In the genomic region with DNA sequence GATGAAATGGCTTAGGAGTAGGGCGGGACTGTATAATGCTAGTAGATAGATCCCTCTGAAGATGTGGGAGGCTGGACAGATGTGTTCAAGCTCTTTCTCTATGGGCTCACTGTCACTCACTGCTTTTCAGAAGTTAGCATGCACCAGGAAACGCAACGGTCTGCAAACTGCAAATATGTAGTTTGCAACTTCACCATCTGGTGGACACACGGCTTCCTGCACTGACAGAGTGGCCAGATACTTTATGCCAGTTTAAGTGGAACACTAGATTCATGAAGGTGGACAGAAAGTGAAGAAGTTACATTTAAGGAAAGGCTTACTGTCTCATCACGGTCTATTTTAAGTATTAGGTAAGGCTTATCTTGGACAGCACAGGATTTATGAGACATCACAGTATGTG, we compare ENCODE assay signal across 32 mouse cellular contexts. TPM values are rescaled to one million over a fixed set of nuclear protein-coding genes. Genes with fewer than 3 reads are reported as not detected.
DNase-seq lines count a peak whose midpoint lies in the region; ATAC-seq and TF ChIP-seq lines count a peak whose summit lies in the region.
"Had no signal": no experiment of that assay in that cellular context is flagged by ENCODE, and none has a peak within 500 bp of the region (broad histone marks: within the 10 kb centered on the region; RNA-seq: fewer than 3 reads in every experiment).

No protein-coding gene starts in this region.

- H3K36me3 ChIP-seq in forebrain, postnatal 0 days (ENCODE audit: insufficient read depth): no peaks in the 10 kb centered on the region
- H3K36me3 ChIP-seq in forebrain, embryonic 12.5 days (replicated peaks): no peaks in the 10 kb centered on the region
- no peaks in the 10 kb centered on the region for H3K36me3 ChIP-seq in kidney, postnatal 0 days (ENCODE audit: insufficient read depth, low read length)
- H3K36me3 ChIP-seq in kidney, embryonic 16.5 days (ENCODE audit: insufficient read depth, low read length): no peaks in the 10 kb centered on the region
- H3K36me3 ChIP-seq in neural tube, embryonic 15.5 days: no peaks in the 10 kb centered on the region
- H3K36me3 ChIP-seq: embryonic facial prominence, embryonic 10.5 days; embryonic facial prominence, embryonic 15.5 days; heart, embryonic 13.5 days; hindbrain, embryonic 10.5 days; limb, embryonic 12.5 days; liver, embryonic 15.5 days; stomach, embryonic 15.5 days had no signal

- no peak for DNase-seq in forebrain, postnatal 0 days
- no peak for DNase-seq in kidney, postnatal 0 days (ENCODE audit: low spot score)
- DNase-seq in neural tube, embryonic 10.5 days (ENCODE audit: extremely low spot score, low spot score): peak; percentile 10
- DNase-seq in retina, postnatal 1 day: no peak
- DNase-seq: adrenal gland, postnatal 14 days; cerebellum, adult 18-20 months; cerebellum, postnatal 10 days; gastrocnemius, postnatal 25 days; heart, adult 18-20 months; heart, postnatal 14 days; kidney, adult 11 months; kidney, postnatal 36 days; lung, postnatal 36 days; right cerebral cortex, postnatal 25 days; thymus, postnatal 14 days had no signal

- no peaks in the 10 kb centered on the region for H3K27me3 ChIP-seq in forebrain, postnatal 0 days (ENCODE audit: insufficient read depth, low read length)
- no peaks in the 10 kb centered on the region for H3K27me3 ChIP-seq in forebrain, embryonic 12.5 days
- H3K27me3 ChIP-seq in kidney, postnatal 0 days (ENCODE audit: insufficient read depth, low read length): no peaks in the 10 kb centered on the region
- no peaks in the 10 kb centered on the region for H3K27me3 ChIP-seq in kidney, embryonic 16.5 days (ENCODE audit: insufficient read depth, low read length)
- no peaks in the 10 kb centered on the region for H3K27me3 ChIP-seq in neural tube, embryonic 15.5 days (replicated peaks)
- H3K27me3 ChIP-seq: embryonic facial prominence, embryonic 15.5 days; heart, embryonic 13.5 days; limb, embryonic 12.5 days; liver, embryonic 15.5 days; stomach, embryonic 15.5 days had no signal

- H3K9ac ChIP-seq in forebrain, postnatal 0 days: no peak overlapping the region
- H3K9ac ChIP-seq in forebrain, embryonic 12.5 days: no peak overlapping the region
- H3K9ac ChIP-seq in kidney, postnatal 0 days (ENCODE audit: low read depth, low read length): no peak overlapping the region
- no peak overlapping the region for H3K9ac ChIP-seq in kidney, embryonic 16.5 days (replicated peaks; ENCODE audit: low read length)
- no peak overlapping the region for H3K9ac ChIP-seq in neural tube, embryonic 15.5 days (replicated peaks)
- H3K9ac ChIP-seq: embryonic facial prominence, embryonic 15.5 days; heart, embryonic 13.5 days; limb, embryonic 12.5 days; liver, embryonic 15.5 days; stomach, embryonic 15.5 days had no signal

- no peak for ATAC-seq in forebrain, postnatal 0 days
- no peak for ATAC-seq in forebrain, embryonic 12.5 days (ENCODE audit: low FRiP score)
- no peak for ATAC-seq in kidney, postnatal 0 days (replicated peaks; ENCODE audit: low FRiP score, low read depth)
- no peak for ATAC-seq in kidney, embryonic 16.5 days (ENCODE audit: low FRiP score, low TSS enrichment)
- no peak for ATAC-seq in neural tube, embryonic 15.5 days (ENCODE audit: low FRiP score)
- ATAC-seq: forebrain, embryonic 14.5 days; hindbrain, embryonic 16.5 days had no signal

- peak; percentile 37 for TF ChIP-seq CTCF in forebrain, postnatal 0 days (IDR thresholded peaks at IDR 0.05; ENCODE audit: low read depth)
- TF ChIP-seq CTCF in kidney, postnatal 0 days (IDR thresholded peaks at IDR 0.05; ENCODE audit: low read depth): peak; percentile 30; the same call in 1 of the 2 replicates

- no peak overlapping the region for H3K4me2 ChIP-seq in forebrain, postnatal 0 days (ENCODE audit: low read depth)
- H3K4me2 ChIP-seq in forebrain, embryonic 12.5 days: no peak overlapping the region
- no peak overlapping the region for H3K4me2 ChIP-seq in kidney, postnatal 0 days (ENCODE audit: low read length)
- no peak overlapping the region for H3K4me2 ChIP-seq in kidney, embryonic 16.5 days (replicated peaks; ENCODE audit: low read depth, low read length)
- H3K4me2 ChIP-seq in neural tube, embryonic 15.5 days: no peak overlapping the region
- H3K4me2 ChIP-seq: embryonic facial prominence, embryonic 15.5 days; heart, embryonic 13.5 days; limb, embryonic 12.5 days; liver, embryonic 15.5 days; midbrain, embryonic 11.5 days; stomach, embryonic 15.5 days had no signal

- H3K9me3 ChIP-seq in forebrain, postnatal 0 days (ENCODE audit: low read length): no peaks in the 10 kb centered on the region
- no peaks in the 10 kb centered on the region for H3K9me3 ChIP-seq in forebrain, embryonic 12.5 days
- H3K9me3 ChIP-seq in kidney, postnatal 0 days (replicated peaks; ENCODE audit: low read length): no peaks in the 10 kb centered on the region
- no peaks in the 10 kb centered on the region for H3K9me3 ChIP-seq in kidney, embryonic 16.5 days (ENCODE audit: low read length)
- no peaks in the 10 kb centered on the region for H3K9me3 ChIP-seq in neural tube, embryonic 15.5 days (replicated peaks)
- H3K9me3 ChIP-seq: embryonic facial prominence, embryonic 10.5 days; embryonic facial prominence, embryonic 15.5 days; heart, embryonic 13.5 days; hindbrain, embryonic 10.5 days; limb, embryonic 12.5 days; liver, embryonic 15.5 days; stomach, embryonic 15.5 days had no signal

- WGBS in forebrain, postnatal 0 days: 85% methylated on average over 5 of the region's 5 CpGs
- WGBS in forebrain, embryonic 12.5 days: 88% methylated on average over 5 of the region's 5 CpGs
- 84% methylated on average over 5 of the region's 5 CpGs for WGBS in kidney, postnatal 0 days
- 85% methylated on average over 5 of the region's 5 CpGs for WGBS in kidney, embryonic 16.5 days
- WGBS in neural tube, embryonic 15.5 days: 89% methylated on average over 5 of the region's 5 CpGs

- no peak overlapping the region for H3K4me3 ChIP-seq in forebrain, postnatal 0 days (ENCODE audit: low read depth, low read length)
- H3K4me3 ChIP-seq in forebrain, embryonic 12.5 days (replicated peaks): no peak overlapping the region
- H3K4me3 ChIP-seq in kidney, postnatal 0 days (replicated peaks; ENCODE audit: low read depth, low read length): no peak overlapping the region
- no peak overlapping the region for H3K4me3 ChIP-seq in kidney, embryonic 16.5 days (ENCODE audit: low read length)
- no peak overlapping the region for H3K4me3 ChIP-seq in neural tube, embryonic 15.5 days (replicated peaks)
- H3K4me3 ChIP-seq: embryonic facial prominence, embryonic 10.5 days; embryonic facial prominence, embryonic 15.5 days; heart, embryonic 13.5 days; hindbrain, embryonic 10.5 days; limb, embryonic 12.5 days; liver, embryonic 15.5 days; stomach, embryonic 15.5 days had no signal

- no peak overlapping the region for H3K27ac ChIP-seq in forebrain, postnatal 0 days (ENCODE audit: low read depth, low read length)
- no peak overlapping the region for H3K27ac ChIP-seq in forebrain, embryonic 12.5 days
- no peak overlapping the region for H3K27ac ChIP-seq in kidney, postnatal 0 days
- no peak overlapping the region for H3K27ac ChIP-seq in kidney, embryonic 16.5 days (ENCODE audit: low read length)
- no peak overlapping the region for H3K27ac ChIP-seq in neural tube, embryonic 15.5 days (replicated peaks)
- H3K27ac ChIP-seq: embryonic facial prominence, embryonic 10.5 days; embryonic facial prominence, embryonic 15.5 days; heart, embryonic 13.5 days; hindbrain, embryonic 10.5 days; limb, embryonic 12.5 days; liver, embryonic 15.5 days; stomach, embryonic 15.5 days had no signal

- no peaks in the 10 kb centered on the region for H3K4me1 ChIP-seq in forebrain, postnatal 0 days (ENCODE audit: insufficient read depth)
- no peaks in the 10 kb centered on the region for H3K4me1 ChIP-seq in forebrain, embryonic 12.5 days
- no peaks in the 10 kb centered on the region for H3K4me1 ChIP-seq in kidney, postnatal 0 days (replicated peaks; ENCODE audit: insufficient read depth, low read length)
- no peaks in the 10 kb centered on the region for H3K4me1 ChIP-seq in kidney, embryonic 16.5 days (ENCODE audit: insufficient read depth, low read length)
- H3K4me1 ChIP-seq in neural tube, embryonic 15.5 days: no peaks in the 10 kb centered on the region
- H3K4me1 ChIP-seq: embryonic facial prominence, embryonic 10.5 days; embryonic facial prominence, embryonic 15.5 days; heart, embryonic 13.5 days; hindbrain, embryonic 10.5 days; limb, embryonic 12.5 days; liver, embryonic 15.5 days; stomach, embryonic 15.5 days had no signal

RNA-seq across cellular contexts. Expression of gene Bnc1, which starts 25.9 kb away (rescaled TPM):
- not detected in 2 replicates for total RNA-seq in forebrain, postnatal 0 days (2014; rRNA removed)
- polyA plus RNA-seq in forebrain, postnatal 0 days (2015; fragmentation: Nextera tagmentation; extraction: Ambion mirVana): not detected in 2 replicates
- polyA plus RNA-seq in forebrain, embryonic 12.5 days (2016; fragmentation: Nextera tagmentation; extraction: Ambion mirVana): 0.33 and 0.40 TPM in 2 replicates
- polyA plus RNA-seq in kidney, postnatal 0 days (2015; fragmentation: Nextera tagmentation; extraction: Ambion mirVana): 0.04 and 0.05 TPM in 2 replicates
- 0.15 and 0.50 TPM in 2 replicates for polyA plus RNA-seq in kidney, embryonic 16.5 days (2015; fragmentation: Nextera tagmentation; extraction: Ambion mirVana)
- polyA plus RNA-seq in neural tube, embryonic 15.5 days (2015; fragmentation: Nextera tagmentation; extraction: Ambion mirVana): 1.7 and 3.1 TPM in 2 replicates
- total RNA-seq: gastrocnemius, adult 18-20 months; left cerebral cortex, postnatal 25 days; megakaryocyte, adult 5-6 weeks; MEL had no signal

RNA-seq across cellular contexts. Expression of gene Hdgfl3, which starts 31.9 kb away (rescaled TPM):
- 158 and 191 TPM in 2 replicates for total RNA-seq in forebrain, postnatal 0 days (2014; rRNA removed)
- 50.2 and 62.5 TPM in 2 replicates for polyA plus RNA-seq in forebrain, postnatal 0 days (2015; fragmentation: Nextera tagmentation; extraction: Ambion mirVana)
- polyA plus RNA-seq in forebrain, embryonic 12.5 days (2016; fragmentation: Nextera tagmentation; extraction: Ambion mirVana): 55.8 and 56.5 TPM in 2 replicates
- polyA plus RNA-seq in kidney, postnatal 0 days (2015; fragmentation: Nextera tagmentation; extraction: Ambion mirVana): 12.7 and 12.9 TPM in 2 replicates
- polyA plus RNA-seq in kidney, embryonic 16.5 days (2015; fragmentation: Nextera tagmentation; extraction: Ambion mirVana): 10.0 and 11.7 TPM in 2 replicates
- 50.4 and 57.4 TPM in 2 replicates for polyA plus RNA-seq in neural tube, embryonic 15.5 days (2015; fragmentation: Nextera tagmentation; extraction: Ambion mirVana)
- total RNA-seq: MEL had no signal
